Mouse (Mus musculus): ENCODE measurements around the gene Cyp2d40. TPM values are rescaled to one million over a fixed set of nuclear protein-coding genes. Genes with fewer than 3 reads are reported as not detected.

Gene Cyp2d40
- total and polyA plus RNA-seq, 3 experiments, result not detected

DNA sequence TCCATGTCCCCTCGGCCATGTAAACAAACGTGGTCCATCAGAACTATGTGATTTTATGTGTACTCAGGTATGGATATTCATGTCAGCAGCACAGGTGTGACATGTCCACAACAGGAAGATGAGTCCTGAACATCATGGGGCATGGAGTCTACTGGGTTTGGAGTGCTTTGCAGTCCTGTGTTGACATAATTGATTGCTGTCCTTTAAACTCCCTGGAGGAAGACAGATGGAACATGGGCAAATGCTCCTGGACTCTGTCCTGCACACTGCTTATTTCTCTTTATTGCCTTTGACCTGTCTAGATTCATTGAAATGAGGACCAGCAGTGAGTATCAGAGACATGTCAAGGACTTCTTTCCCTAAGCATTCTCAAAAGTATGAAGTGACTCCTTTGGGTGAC lies 2.0 kb upstream of the Cyp2d40 start:
- H3K4me1 ChIP-seq (ENCODE audit: control insufficient read depth in 1 of 2, insufficient read depth in 2 of 2, low read length in 2 of 2), result no peaks in the 10 kb centered on the region

DNA sequence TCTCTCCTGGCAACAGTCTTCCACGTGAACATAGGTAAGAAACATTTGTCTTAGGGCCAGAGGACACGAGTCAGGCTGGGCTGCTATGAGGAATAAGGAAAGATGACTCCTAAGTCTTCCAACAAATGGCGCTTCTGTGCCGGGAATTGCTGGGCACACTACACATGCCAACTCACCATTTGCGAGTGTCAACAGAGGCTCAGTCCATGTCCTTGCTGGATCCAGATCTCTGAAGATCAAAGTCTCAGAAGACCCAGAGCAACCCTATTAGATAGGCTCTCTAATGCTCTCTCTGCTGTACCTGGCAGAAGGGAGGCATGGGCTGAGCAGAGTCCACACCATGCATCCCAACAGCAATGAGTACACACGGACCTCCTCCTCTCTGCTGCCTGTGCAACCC lies 898 bp upstream of the Cyp2d40 start:
- no peaks in the 10 kb centered on the region for H3K9me3 ChIP-seq (replicated peaks; ENCODE audit: insufficient read depth, low read length)
- H3K36me3 ChIP-seq (ENCODE audit: control insufficient read depth in 1 of 2, insufficient read depth in 2 of 2, low read length in 2 of 2), result no peaks in the 10 kb centered on the region
- H3K4me1 ChIP-seq (ENCODE audit: control insufficient read depth in 1 of 2, insufficient read depth in 2 of 2, low read length in 2 of 2), result no peaks in the 10 kb centered on the region
- H3K4me3 ChIP-seq (ENCODE audit: control insufficient read depth in 1 of 2, insufficient read depth in 1 of 2, low read depth in 2 of 2, low read length in 2 of 2), result no peak overlapping the region
- no peak overlapping the region for H3K9ac ChIP-seq (ENCODE audit: control insufficient read depth, low read depth, low read length, poor library complexity, severe bottlenecking)
- DNase-seq (ENCODE audit: low read depth, low spot score), result no peak
- no peak overlapping the region for H3K27ac ChIP-seq (ENCODE audit: control insufficient read depth, low read depth, low read length)
- TF ChIP-seq RCOR1 (IDR thresholded peaks at IDR 0.05; ENCODE audit: low read depth, low read length) (no peak), NELFE (IDR thresholded peaks at IDR 0.05; ENCODE audit: low read depth, low read length) (no peak), GABPA (IDR thresholded peaks at IDR 0.05; ENCODE audit: low read depth, low read length) (no peak), POLR2A (IDR thresholded peaks at IDR 0.05; ENCODE audit: control insufficient read depth in 1 of 2, insufficient read depth in 1 of 2, low read depth in 1 of 2, low read length in 2 of 2, poor library complexity in 1 of 2) (no peak), GATA1 (IDR thresholded peaks at IDR 0.05; ENCODE audit: low read depth, low read length) (no peak), UBTF (IDR thresholded peaks at IDR 0.05; ENCODE audit: borderline replicate concordance, insufficient read depth, low read depth, low read length) (no peak), MYB (IDR thresholded peaks at IDR 0.05; ENCODE audit: low read depth, low read length) (no peak), CHD1 (IDR thresholded peaks at IDR 0.05; ENCODE audit: low read depth, low read length) (no peak), MAZ (IDR thresholded peaks at IDR 0.05; ENCODE audit: low read depth, low read length) (no peak), RAD21 (IDR thresholded peaks at IDR 0.05; ENCODE audit: low read depth, low read length) (no peak), USF1 (IDR thresholded peaks at IDR 0.05; ENCODE audit: low read depth, low read length) (no peak)
- no peaks in the 10 kb centered on the region for H3K27me3 ChIP-seq (ENCODE audit: control insufficient read depth in 1 of 2, insufficient read depth in 2 of 2, low read length in 2 of 2)
- H3K79me2 ChIP-seq (ENCODE audit: control insufficient read depth, insufficient read depth, low read length, poor library complexity), result no peaks in the 10 kb centered on the region

More for the DNA sequence above, 2.0 kb upstream of the Cyp2d40 start:
- H3K27ac ChIP-seq (ENCODE audit: control insufficient read depth, low read depth, low read length), result no peak overlapping the region
- TF ChIP-seq TAL1 (IDR thresholded peaks at IDR 0.05; ENCODE audit: low read length), result no peak
- TF ChIP-seq MEF2A (IDR thresholded peaks at IDR 0.05; ENCODE audit: extremely low read depth, insufficient replicate concordance, low read depth, low read length, poor library complexity, severe bottlenecking), result no peak
- TF ChIP-seq SIN3A (IDR thresholded peaks at IDR 0.05; ENCODE audit: low read length), result no peak
- TF ChIP-seq BHLHE40 (IDR thresholded peaks at IDR 0.05; ENCODE audit: borderline replicate concordance, low read depth, low read length), result no peak
- no peak for TF ChIP-seq MYB (IDR thresholded peaks at IDR 0.05; ENCODE audit: low read depth, low read length)
- TF ChIP-seq HCFC1 (IDR thresholded peaks at IDR 0.05; ENCODE audit: low read depth, low read length), result no peak
- no peak for TF ChIP-seq USF1 (IDR thresholded peaks at IDR 0.05; ENCODE audit: low read depth, low read length)
- no peak for TF ChIP-seq E2F4 (IDR thresholded peaks at IDR 0.05; ENCODE audit: borderline replicate concordance, low read depth, low read length)
- TF ChIP-seq MAX (IDR thresholded peaks at IDR 0.05; ENCODE audit: low read length), result no peak
- no peak for TF ChIP-seq JUND (IDR thresholded peaks at IDR 0.05; ENCODE audit: low read depth, low read length)
- no peak for TF ChIP-seq MAZ (IDR thresholded peaks at IDR 0.05; ENCODE audit: low read depth, low read length)
- no peak for TF ChIP-seq NELFE (IDR thresholded peaks at IDR 0.05; ENCODE audit: low read depth, low read length)
- TF ChIP-seq ELF1 (IDR thresholded peaks at IDR 0.05; ENCODE audit: low read depth, low read length), result no peak
- no peak for TF ChIP-seq ZMIZ1 (IDR thresholded peaks at IDR 0.05; ENCODE audit: low read depth, low read length)
- TF ChIP-seq POLR2AphosphoS5 (IDR thresholded peaks at IDR 0.05; ENCODE audit: borderline replicate concordance, low read depth, low read length), result no peak
- TF ChIP-seq CHD2 (IDR thresholded peaks at IDR 0.05; ENCODE audit: low read length), result no peak
- TF ChIP-seq MXI1 (IDR thresholded peaks at IDR 0.05; ENCODE audit: low read depth, low read length), result no peak
- no peak for TF ChIP-seq ZC3H11A (IDR thresholded peaks at IDR 0.05; ENCODE audit: low read depth, low read length)
- TF ChIP-seq GABPA (IDR thresholded peaks at IDR 0.05; ENCODE audit: low read depth, low read length), result no peak
- TF ChIP-seq SMC3 (IDR thresholded peaks at IDR 0.05; ENCODE audit: low read depth, low read length), result no peak
- no peaks in the 10 kb centered on the region for H3K36me3 ChIP-seq (ENCODE audit: control insufficient read depth in 1 of 2, insufficient read depth in 2 of 2, low read length in 2 of 2)
- no peak overlapping the region for H3K4me3 ChIP-seq (ENCODE audit: control insufficient read depth in 1 of 2, insufficient read depth in 1 of 2, low read depth in 2 of 2, low read length in 2 of 2)
- no peaks in the 10 kb centered on the region for H3K27me3 ChIP-seq (ENCODE audit: control insufficient read depth in 1 of 2, insufficient read depth in 2 of 2, low read length in 2 of 2)
- no peaks in the 10 kb centered on the region for H3K9me3 ChIP-seq (replicated peaks; ENCODE audit: insufficient read depth, low read length)
- no peak overlapping the region for H3K9ac ChIP-seq (ENCODE audit: control insufficient read depth, low read depth, low read length, poor library complexity, severe bottlenecking)
- no peaks in the 10 kb centered on the region for H3K79me2 ChIP-seq (ENCODE audit: control insufficient read depth, insufficient read depth, low read length, poor library complexity)
- DNase-seq (ENCODE audit: low read depth, low spot score), result no peak
